Mouse (Mus musculus) left cerebral cortex, adult 2 months (tissue): ENCODE measurements around the gene Wdcp. TPM values are rescaled to one million over a fixed set of nuclear protein-coding genes. Genes with fewer than 3 reads are reported as not detected.
A peak's percentile ranks its signal among the peaks of the same experiment; 100 is the strongest.
"Not testable (repeated sequence)": the region's sequence is repeated elsewhere in the genome, so short reads cannot be mapped to it uniquely, and the experiment has no call there.

Experiments
- DNase-seq, 2 experiments: peaks; one replicate each; pipeline ENCODE4 v3.0.0; 2021 to 2022; ENCODE audit warnings: low spot score in 2 of 2, mixed read lengths in 1 of 2; ENCODE audit errors: extremely low spot score in 1 of 2
- H3K27ac ChIP-seq: fragments of 200-600 bp; 2 replicates; pipeline ENCODE4 v1.8.1; 2022
- H3K4me3 ChIP-seq: fragments of 200-600 bp; 2 replicates; pipeline ENCODE4 v1.8.1; 2022
- CTCF ChIP-seq: fragments of 200-600 bp; IDR thresholded peaks from 2 replicates; pipeline ENCODE4 v1.8.1; 2022; ENCODE audit warnings: antibody characterized with exemption, mild to moderate bottlenecking, moderate library complexity
- intact Hi-C: fragments of 180-260 bp; cut with DNase I; formaldehyde crosslinking; loops from one replicate; pipeline ENCODE4 v1.15.1; 2025
- total RNA-seq, 2 experiments: library from RNA; stranded (reverse); gene quantifications; 2 replicates each; pipeline ENCODE4 v1.2.3; 2021

The Wdcp gene
- total RNA-seq, 2 experiments from 2014 or later = 11.8 to 12.5 TPM

DNA sequence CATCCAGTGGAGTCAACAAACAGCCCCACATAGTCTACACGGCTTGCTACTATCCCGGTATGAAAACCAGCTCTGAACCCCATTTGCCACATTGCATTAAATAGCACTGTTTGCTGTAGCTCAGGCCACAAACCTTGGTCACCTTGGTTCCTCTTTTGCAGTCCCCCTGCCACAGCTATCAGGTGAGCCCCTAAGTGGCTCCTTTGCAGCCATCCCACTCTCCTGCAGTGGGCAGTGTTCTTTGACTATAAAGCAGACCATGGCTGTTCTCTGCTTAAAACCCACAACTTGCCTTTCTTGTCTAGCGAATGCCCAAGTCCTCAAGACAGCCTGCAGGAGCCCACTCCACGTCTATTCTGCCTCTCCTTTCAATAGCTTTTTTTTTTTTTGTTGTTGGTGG, 29.2 kb downstream of the Wdcp start:
- no peak; the same call in 1 of the 2 replicates for TF ChIP-seq CTCF
- Histone ChIP-seq H3K4me3 (no peak overlapping the region), H3K27ac (no peak overlapping the region)
- intact Hi-C loops = no loop called here
- DNase-seq = no peak

DNA sequence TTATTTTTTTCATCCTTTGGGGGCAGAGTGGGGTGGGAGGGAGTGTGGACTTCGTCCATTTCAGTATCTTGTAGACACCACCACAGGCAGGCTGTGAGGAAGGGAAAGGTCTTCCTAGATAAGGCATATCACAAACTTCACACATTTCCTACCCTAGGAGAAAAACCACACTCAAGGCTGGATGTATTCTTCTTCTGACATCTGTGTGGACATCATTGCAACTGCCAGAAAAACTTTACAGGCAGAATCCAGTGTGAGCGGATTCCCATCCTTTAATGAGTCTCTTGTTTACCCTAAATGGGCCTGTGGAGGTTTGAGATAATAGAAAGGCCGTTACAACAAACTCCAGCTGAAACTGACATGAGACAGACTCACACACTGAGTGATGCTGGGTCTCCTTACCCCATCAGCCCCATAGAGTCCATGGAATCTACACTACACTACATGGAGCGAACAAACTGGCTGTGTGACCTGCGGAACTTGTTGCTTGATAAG, 29.9 kb downstream of the Wdcp start:
- no peak for TF ChIP-seq CTCF

DNA sequence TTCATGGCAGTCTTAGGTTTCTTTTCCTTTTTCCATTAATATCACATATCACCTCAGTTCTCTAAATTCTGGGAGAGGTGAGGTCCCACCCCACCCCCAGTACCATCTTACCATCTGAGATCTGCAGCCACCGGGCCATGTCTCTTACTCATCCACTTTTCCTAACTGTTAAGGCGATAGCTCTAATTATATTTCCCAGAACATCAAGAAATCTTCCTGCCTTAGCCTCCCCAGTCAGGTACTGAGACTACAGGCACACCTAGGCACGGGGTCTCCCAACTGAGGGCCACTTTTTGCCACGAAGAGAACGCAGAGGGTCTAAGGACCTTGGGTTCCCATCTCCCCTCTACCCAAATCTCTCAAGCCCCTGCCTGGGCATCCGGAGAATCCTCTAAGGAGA, 30.4 kb downstream of the Wdcp start:
- Histone ChIP-seq H3K27ac (no peak overlapping the region), H3K4me3 (no peak overlapping the region)
- DNase-seq = no peak
- TF ChIP-seq CTCF = no peak
- intact Hi-C loops = no loop called here

More for the DNA sequence above, 29.9 kb downstream of the Wdcp start:
- no peak overlapping the region for H3K27ac ChIP-seq
- DNase-seq = no peak
- no peak overlapping the region for H3K4me3 ChIP-seq
- intact Hi-C loops = no loop called here

DNA sequence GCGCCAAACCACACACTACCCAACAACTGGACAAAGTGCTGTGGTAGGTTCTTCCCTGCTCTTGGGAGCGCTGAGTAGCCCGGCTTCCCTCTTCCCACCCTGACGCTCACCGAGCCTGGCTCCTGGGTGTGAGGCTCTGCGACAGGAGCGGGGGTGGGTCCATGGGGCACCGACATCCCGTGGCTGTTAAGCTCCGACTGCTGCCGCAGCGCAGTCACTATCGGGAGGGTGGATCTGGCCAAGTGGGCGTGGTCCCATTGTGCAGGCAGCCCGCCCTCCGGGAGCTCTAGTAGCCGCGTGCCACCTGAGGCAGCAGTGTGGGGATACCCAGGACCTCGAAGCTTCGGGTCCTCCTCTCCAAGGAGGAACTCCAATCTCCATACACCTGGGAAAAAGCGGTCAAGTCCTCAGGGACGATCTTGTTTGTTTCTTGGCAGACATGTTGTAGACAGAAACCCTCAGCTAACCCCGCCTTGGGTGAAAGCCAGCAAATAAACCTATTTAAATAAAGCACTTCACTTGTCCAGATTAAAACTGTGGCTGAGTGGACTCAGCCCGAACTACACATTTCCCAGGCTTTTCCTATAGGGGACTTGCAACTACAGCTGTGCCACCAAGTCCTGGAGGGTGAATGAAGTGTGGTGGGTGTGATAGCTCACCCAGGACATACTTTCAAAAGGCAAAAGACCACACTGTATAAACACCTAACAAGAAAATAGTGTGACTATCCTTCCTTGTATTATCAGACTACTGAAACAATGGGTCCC, 31.2 kb downstream of the Wdcp start, which contains the start of gene Mfsd2b:
Gene Mfsd2b (minus strand): TSS at position 199 of the 767 bp plus-strand sequence.
- DNase-seq = peak; percentile 33 to 40

DNA sequence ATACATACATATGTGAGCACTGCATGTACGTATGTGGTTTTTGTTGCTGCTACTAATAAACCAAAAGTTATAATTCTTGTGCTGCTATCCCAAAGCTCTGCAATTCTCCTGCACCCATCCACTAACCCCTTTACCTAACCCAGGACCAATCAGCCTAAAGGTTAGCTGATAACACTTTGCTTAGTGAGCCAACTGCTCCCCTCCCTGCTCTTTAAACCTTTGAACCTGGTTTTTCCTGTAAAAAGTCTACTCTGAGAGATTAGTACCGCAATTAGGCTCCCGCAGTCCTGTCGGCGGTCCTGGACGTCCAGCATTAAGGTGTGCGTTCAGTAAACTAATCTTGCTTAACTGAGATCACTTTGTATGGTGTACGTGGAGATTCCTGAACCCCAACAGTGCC, 32.5 kb downstream of the Wdcp start:
- DNase-seq = no peak
- Histone ChIP-seq H3K27ac (no peak overlapping the region), H3K4me3 (no peak overlapping the region)
- intact Hi-C loops = no loop called here
- TF ChIP-seq CTCF = no peak

More for the DNA sequence above, 31.2 kb downstream of the Wdcp start, which contains the start of gene Mfsd2b:
- H3K27ac ChIP-seq = no peak within 1 kb of the TSS
- peak within 1 kb of the TSS; percentile 31; the same call in 1 of the 2 replicates for H3K4me3 ChIP-seq
- intact Hi-C loops = no loop called here
- no peak for TF ChIP-seq CTCF

DNA sequence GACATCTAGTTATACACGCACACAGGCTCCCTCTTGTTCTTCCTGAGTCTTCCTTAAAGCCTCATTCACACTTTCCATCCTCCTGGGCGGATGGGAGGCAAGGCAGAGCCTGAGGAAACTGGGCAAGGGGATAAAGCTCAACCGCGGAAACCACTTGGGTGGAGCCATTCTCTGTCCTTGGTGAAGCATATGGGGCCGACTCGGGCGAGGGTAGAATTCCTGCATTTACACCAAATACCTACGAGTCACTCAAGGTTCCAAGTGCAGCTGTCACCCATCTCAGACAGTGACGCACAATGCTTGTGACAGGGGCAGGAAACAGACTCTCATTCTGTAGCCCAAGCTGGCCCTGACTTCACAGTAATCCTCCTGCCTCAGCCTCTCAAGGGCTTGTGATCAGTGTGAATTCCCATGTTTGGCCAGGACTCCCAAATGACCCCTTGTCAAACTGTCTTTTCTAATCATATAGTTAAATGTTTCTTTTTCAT, 35.2 kb downstream of the Wdcp start:
- DNase-seq = no peak
- TF ChIP-seq CTCF = no peak
- no peak overlapping the region for H3K27ac ChIP-seq
- no peak overlapping the region for H3K4me3 ChIP-seq
- intact Hi-C loops = no loop called here

DNA sequence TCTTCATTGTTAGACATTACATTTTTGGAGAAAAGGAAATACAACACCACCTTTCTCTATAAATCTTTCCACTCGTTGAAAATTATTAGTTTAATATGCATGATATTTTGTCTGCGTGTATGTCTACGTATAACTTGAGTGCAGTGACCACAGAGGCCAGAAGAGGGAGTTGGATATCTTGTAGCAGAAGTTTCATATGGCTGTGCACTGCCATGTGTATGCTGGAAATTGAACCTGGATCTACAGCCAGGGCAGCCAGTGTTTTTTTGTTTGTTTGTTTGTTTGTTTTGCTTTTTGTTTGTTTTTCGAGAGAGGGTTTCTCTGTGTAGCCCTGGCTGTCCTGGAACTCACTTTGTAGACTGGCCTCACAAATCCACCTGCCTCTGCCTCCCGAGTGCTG, 35.9 kb downstream of the Wdcp start:
- DNase-seq = no peak
- TF ChIP-seq CTCF = peak; percentile 34
- Histone ChIP-seq H3K4me3 (no peak overlapping the region), H3K27ac (no peak overlapping the region)
- intact Hi-C loops = no loop called here

DNA sequence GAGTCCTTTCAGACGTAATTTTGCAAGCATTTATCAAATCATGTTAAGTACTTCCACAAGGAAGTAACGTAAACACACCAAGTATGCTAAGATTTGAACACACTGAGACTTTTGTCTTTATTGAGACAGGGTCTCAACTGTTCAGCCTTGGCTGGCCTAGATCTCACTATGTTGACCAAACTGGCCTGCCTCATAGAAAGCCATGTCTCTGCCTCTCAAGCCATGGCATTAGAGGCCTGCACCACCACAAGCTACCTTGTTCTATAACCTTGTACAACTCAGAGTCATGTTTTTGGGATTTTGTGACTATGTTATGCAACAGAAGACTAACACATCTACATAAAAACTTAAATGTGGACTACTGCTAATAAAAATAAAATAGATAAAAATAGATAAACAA, 39.0 kb downstream of the Wdcp start:
- no peak for TF ChIP-seq CTCF
- DNase-seq = no peak
- intact Hi-C loops = no loop called here
- Histone ChIP-seq H3K27ac (no peak overlapping the region), H3K4me3 (no peak overlapping the region)

DNA sequence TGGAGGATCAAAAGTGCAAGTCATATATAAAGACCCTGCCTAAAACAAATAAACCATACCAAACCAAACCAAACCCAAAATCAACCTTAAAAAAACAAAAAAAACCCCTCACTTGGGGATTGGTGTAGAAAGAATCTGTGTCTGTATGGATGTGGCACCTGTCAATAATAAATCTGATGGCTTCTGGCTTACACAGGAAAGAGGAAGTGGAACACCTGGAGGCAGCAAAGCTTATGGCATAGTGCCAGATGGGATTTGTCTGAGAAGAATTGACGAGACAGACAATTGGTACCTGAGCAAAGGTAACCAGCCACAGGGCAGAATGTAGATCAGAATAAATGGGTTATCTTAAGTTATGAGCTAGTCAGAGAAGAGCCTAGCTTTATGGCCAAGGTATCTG, 42.0 kb downstream of the Wdcp start:
- H3K4me3 ChIP-seq = no peak overlapping the region
- no peak for TF ChIP-seq CTCF
- intact Hi-C loops = no loop called here
- H3K27ac ChIP-seq = no peak overlapping the region
- DNase-seq = no peak

DNA sequence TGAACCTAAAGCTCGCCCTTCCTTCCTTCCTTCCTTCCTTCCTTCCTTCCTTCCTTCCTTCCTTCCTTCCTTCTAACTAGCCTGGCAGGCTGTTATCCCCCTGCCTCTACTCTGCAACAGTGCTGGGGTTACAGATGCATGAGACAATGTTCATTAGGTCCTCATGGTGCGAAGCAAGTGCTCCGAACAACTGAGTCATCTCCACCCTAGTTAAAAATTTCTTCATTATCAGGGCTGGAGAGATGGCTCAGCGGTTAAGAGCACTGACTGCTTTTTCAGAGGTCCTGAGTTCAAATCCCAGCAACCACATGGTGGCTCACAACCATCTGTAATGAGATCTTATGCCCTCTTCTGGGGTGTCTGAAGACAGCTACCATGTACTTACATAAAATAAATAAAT, 43.5 kb downstream of the Wdcp start:
- DNase-seq, H3K27ac ChIP-seq, intact Hi-C loops, H3K4me3 ChIP-seq: not testable (repeated sequence)

DNA sequence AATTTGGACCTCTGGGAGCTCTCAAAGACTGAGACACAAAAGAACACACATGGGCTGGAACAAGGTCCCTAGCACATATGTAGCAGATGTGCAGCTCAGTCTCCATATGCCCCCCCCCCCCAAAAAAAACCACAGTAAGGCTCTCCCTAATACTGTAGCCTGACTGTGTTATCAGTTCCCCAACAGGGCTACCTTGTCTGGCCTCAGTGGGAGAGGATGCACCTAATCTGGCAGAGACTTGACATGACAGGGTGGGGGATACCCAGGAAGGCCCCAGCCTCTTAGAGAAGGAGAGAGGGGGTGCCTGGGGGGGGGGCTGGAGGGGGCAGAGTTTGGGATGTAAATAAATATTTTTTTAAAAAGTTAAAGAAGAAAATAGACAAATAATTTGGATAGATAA, 45.6 kb downstream of the Wdcp start:
- Histone ChIP-seq H3K4me3 (no peak overlapping the region), H3K27ac (no peak overlapping the region)
- TF ChIP-seq CTCF = no peak
- intact Hi-C loops = no loop called here
- DNase-seq = no peak

DNA sequence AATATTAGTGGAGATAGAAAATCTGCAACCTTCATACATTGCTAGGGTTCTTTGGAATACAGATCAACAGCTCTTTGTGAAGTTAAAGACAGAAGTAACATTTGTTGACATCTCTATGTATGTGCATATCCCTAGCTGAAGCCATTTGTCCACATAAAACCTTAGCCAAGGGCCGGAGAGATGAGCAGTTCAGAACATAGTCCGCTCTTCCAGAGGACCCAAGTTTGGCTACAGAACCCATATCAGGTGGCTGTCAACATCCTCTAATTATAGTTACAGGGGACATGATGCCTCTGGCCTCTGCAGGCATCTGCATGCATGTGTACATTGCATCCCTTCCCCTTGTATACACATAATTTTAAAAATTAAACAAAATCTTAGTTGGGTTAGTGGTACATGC, 46.1 kb downstream of the Wdcp start:
- TF ChIP-seq CTCF = no peak
- Histone ChIP-seq H3K4me3 (no peak overlapping the region), H3K27ac (no peak overlapping the region)
- no peak for DNase-seq
- intact Hi-C loops = no loop called here

DNA sequence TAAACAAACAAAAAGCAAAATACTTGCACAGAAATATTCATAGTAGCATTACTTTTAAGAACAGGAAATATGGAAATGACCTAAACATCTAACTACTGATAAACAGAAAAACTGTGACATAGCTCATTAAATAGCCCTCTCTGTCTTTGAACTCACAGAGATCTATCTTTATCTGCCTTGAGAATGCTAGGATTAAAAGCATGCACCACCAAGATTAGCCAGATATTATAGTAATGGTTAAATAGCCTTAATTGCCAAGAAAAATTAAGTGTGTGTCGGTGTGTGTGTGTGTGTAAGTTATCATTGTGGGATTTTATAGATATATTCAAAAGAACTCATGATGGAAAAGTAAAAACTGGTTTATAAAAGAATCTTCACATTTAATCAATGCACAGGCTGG, 46.8 kb downstream of the Wdcp start:
- no peak for TF ChIP-seq CTCF
- DNase-seq = no peak
- intact Hi-C loops = no loop called here
- Histone ChIP-seq H3K27ac (no peak overlapping the region), H3K4me3 (no peak overlapping the region)
